Mouse (Mus musculus) intestine, embryonic 14.5 days (tissue): ENCODE results near the gene Pstpip1. TPM values are rescaled to one million over a fixed set of nuclear protein-coding genes. Genes with fewer than 3 reads are reported as not detected.
A peak's percentile ranks its signal among the peaks of the same experiment; 100 is the strongest.

Experiments
- ATAC-seq: fragments of 200-750 bp; cut with Nextera tagmentation; replicated peaks from 2 replicates; pipeline ENCODE4 v1.8.0; 2017; ENCODE audit warnings: low read depth, moderate number of reproducible peaks, moderate TSS enrichment, moderate library complexity; ENCODE audit not compliant: low FRiP score, low TSS enrichment
- DNase-seq: peaks from one replicate; pipeline ENCODE4 v3.0.0-alpha.2; 2018; ENCODE audit warnings: low spot score
- H3K27ac ChIP-seq: fragments of 300-500 bp; sonication (generic); 2 replicates; pipeline ENCODE4 v1.5.1; 2014; ENCODE audit warnings: low read depth, mild to moderate bottlenecking, control low read depth
- H3K27me3 ChIP-seq: fragments of 300-500 bp; sonication (generic); replicated peaks from 2 replicates; pipeline ENCODE4 v1.6.1; 2014; ENCODE audit warnings: low read length, control low read depth; ENCODE audit not compliant: control insufficient read depth, insufficient read depth
- H3K36me3 ChIP-seq: fragments of 300-500 bp; sonication (generic); 2 replicates; pipeline ENCODE4 v1.6.1; 2014; ENCODE audit warnings: low read length, control low read depth; ENCODE audit not compliant: control insufficient read depth, insufficient read depth
- H3K4me1 ChIP-seq: fragments of 300-500 bp; sonication (generic); replicated peaks from 2 replicates; pipeline ENCODE4 v1.6.1; 2014; ENCODE audit warnings: low read length, control low read depth, mixed read lengths; ENCODE audit not compliant: control insufficient read depth, insufficient read depth
- H3K4me2 ChIP-seq: fragments of 300-500 bp; sonication (generic); 2 replicates; pipeline ENCODE4 v1.6.1; 2014; ENCODE audit warnings: low read length
- H3K4me3 ChIP-seq: fragments of 300-500 bp; sonication (generic); 2 replicates; pipeline ENCODE4 v1.5.1; 2014; ENCODE audit warnings: low read depth, low read length, control low read depth, mixed read lengths
- H3K9ac ChIP-seq: fragments of 300-500 bp; sonication (generic); 2 replicates; pipeline ENCODE4 v1.6.1; 2014; ENCODE audit warnings: mild to moderate bottlenecking, low read length
- H3K9me3 ChIP-seq: fragments of 300-500 bp; sonication (generic); 2 replicates; pipeline ENCODE4 v1.6.1; 2016; ENCODE audit warnings: low read length, control low read depth; ENCODE audit not compliant: control insufficient read depth
- WGBS: fragments of 180-500 bp; shearing (Covaris S2); extraction: QIAGEN DNeasy Blood & Tissue Kit; methylation state at CpG from one replicate; pipeline ENCODE4 v1.1.7; 2014; 5-methylcytosine and 5-hydroxymethylcytosine counted together
- polyA plus RNA-seq: library from polyadenylated mRNA; unstranded; fragments of >200 nt; fragmentation: Nextera tagmentation; extraction: Ambion mirVana; gene quantifications from 2 replicates; pipeline ENCODE4 v1.2.1, GENCODE M21; 2014

Pstpip1 gene
- polyA plus RNA-seq, 1 experiment from 2014 or later = 0.88 TPM

DNA sequence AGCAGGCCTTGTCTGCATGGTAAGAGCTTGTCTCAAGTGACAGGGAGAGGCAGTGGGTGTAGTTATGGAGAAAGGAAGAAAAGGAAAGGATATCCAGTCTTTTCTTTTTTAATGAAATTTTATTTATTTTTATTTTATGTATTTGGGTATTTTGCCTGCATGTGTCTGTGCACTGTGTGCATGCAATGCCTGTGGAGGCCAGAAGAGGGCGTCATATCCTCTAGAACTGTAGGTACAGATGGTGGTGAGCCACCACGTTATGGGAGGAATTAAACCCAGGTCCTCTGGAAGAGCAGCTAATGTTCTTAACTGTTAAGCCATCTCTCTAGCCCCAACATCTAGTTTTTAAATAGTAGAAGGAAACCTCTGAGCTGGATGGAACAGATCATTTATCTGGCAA, 2.3 kb downstream of the Pstpip1 start:
- Histone ChIP-seq H3K4me1 (peaks cover 11% of the 10 kb centered on the region), H3K27me3 (no peaks in the 10 kb centered on the region), H3K4me2 (no peak overlapping the region), H3K36me3 (no peaks in the 10 kb centered on the region), H3K9me3 (no peaks in the 10 kb centered on the region), H3K9ac (no peak overlapping the region), H3K4me3 (no peak overlapping the region), H3K27ac (no peak overlapping the region)
- DNase-seq = no peak
- 58% methylated on average over 2 of the region's 2 CpGs for WGBS
- no peak for ATAC-seq

DNA sequence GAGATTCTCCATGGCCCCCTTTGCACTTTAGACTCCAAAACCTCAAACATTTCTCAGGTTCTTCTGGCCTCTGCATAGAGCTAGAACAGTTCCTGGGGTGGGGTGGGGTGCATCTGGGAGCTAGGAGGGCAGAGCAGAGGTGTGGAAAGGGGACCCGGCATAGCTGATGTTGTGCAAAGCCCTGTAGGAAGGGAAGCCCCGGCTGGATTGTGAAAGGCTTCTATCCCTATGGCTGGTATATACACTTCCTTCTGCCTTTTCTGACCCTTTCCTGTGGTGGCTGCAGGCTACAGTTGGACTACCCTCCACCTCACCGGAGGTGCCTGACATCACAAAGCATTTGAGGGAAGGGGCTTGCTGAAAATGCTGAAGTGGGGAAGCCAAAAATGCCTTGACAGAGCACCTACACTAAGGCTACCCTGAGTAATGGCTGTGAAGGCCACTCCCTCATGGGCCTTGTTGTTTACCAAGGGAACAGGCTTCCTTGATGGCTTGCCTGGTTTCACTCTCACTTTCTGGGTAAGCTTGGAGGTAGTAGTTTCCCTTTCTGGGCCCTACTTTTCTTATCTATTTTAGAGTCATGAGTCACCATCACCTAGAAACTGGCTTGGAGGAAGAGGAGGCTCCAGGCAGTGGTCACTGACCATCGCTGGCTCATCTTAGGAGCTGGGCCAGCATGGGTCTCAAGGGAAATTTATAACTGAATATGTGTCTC, 8.0 kb downstream of the Pstpip1 start:
- DNase-seq (no peak), ATAC-seq (no peak)
- Histone ChIP-seq H3K4me3 (no peak overlapping the region), H3K36me3 (no peaks in the 10 kb centered on the region), H3K9me3 (no peaks in the 10 kb centered on the region), H3K9ac (no peak overlapping the region), H3K27me3 (no peaks in the 10 kb centered on the region), H3K4me1 (peaks cover 3% of the 10 kb centered on the region), H3K27ac (no peak overlapping the region), H3K4me2 (no peak overlapping the region)
- WGBS = 75% methylated on average over 4 of the region's 4 CpGs

DNA sequence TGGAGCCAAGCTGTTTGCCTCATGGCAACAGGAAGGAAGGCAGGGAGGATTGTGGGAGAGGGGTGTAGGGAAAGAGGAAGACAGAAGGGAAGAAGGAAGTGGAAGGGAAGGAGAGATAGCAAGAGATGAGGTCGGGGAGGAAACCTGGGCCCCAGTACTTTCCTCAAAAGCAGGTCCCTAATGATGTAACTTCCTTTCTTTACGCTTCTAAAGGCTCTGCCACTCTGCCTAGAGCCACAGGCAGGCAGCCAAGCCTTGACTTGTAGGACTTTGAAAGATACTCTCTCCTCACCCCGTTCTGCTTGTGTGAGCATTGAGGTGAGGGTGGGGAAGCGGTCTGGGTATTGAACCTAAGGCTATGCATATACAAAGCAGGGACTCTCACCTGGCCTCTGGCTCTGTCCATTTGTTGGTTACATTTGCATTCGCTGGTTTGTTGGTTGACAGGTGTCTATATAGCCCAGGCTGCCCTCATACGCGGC, 10.3 kb downstream of the Pstpip1 start:
- Histone ChIP-seq H3K27me3 (no peaks in the 10 kb centered on the region), H3K9me3 (no peaks in the 10 kb centered on the region), H3K27ac (no peak overlapping the region), H3K4me3 (no peak overlapping the region), H3K36me3 (no peaks in the 10 kb centered on the region), H3K4me2 (no peak overlapping the region), H3K4me1 (peaks cover 3% of the 10 kb centered on the region), H3K9ac (no peak overlapping the region)
- ATAC-seq = no peak
- DNase-seq = no peak
- WGBS = 89% methylated on average over 7 of the region's 7 CpGs

DNA sequence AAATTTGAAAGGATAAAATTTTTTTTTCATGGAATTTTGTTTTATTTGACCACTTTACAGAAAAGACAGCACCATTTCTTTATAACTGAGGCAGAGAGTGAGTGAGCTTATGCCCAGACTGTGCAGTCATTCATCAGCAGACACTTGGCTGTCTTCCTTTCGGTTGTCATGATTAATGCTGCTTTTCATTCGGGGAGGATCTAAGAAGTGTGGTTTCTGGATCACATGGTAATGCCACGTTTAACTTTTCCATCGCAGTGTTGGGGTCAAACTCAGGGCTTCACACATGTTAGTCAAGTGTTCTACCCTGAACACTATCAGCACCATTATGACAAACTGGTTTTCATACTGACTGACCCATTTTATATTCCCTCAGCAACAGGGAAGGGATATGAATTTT, 11.3 kb downstream of the Pstpip1 start:
- no peaks in the 10 kb centered on the region for H3K9me3 ChIP-seq
- no peak overlapping the region for H3K27ac ChIP-seq
- no peak overlapping the region for H3K4me2 ChIP-seq
- H3K4me1 ChIP-seq = peaks cover 3% of the 10 kb centered on the region
- no peaks in the 10 kb centered on the region for H3K27me3 ChIP-seq
- H3K9ac ChIP-seq = no peak overlapping the region
- H3K4me3 ChIP-seq = no peak overlapping the region
- H3K36me3 ChIP-seq = no peaks in the 10 kb centered on the region
- DNase-seq (no peak), ATAC-seq (0 out of 2 replicates have a peak, but pooled peaks have one; percentile 36)
- 20% methylated on average over 4 of the region's 4 CpGs for WGBS

DNA sequence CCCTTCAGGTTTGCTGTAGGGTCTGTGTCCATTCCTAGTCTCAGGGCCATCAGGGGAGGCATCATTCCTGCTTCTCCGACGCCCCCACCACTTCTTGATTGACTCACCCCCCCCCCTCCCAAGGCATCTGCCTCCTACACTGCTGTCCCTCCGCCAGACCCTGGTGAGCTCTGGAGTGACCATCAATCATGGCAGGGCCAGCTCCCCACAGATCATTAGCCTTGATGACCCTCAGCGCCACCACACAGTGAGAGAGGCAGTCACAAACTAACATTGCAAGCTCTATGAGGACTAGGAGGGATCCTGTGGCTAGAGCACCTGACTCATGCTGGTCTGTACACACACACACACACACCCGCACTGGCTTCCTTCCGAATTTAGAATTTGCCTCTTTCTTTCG, 15.2 kb downstream of the Pstpip1 start:
- 33% methylated on average over 7 of the region's 7 CpGs for WGBS

DNA sequence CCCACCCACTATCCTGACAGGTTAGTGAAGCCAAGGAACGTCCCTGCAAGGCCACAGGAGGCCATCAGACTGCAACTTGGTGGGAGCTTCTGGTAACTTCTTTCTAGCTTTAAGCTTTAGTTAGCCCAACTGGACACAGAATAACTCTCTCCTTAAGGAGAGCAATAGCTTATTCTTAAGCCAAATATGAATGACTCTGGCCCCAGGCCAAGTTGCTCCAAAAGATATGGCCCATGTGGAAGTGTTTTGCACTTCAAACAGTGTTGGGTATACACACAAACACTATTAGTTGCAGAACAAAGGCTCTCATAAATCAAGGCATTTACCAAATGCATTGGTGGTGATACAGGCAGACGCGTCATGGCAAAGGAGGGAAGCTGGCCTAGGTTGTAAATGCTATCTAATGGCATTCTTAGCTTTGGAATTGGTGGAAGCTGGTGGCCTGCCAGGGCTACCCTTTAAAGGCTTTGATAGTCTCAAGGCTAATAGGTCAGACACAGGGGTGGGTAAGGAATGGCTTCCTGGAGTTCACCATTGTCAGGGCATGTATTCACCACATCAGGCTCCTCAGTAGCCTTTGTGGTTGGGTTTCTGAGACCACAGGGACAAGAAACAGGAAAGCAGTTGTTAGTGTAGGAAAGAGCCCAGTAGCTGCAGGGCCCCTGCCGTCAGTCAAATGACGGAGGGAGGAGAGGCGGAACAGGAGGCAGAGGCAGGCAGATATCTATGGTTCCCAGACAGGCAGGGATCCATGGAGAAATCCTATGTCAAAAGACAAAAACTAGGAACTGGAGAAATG, 16.7 kb downstream of the Pstpip1 start:
- WGBS = 83% methylated on average over 6 of the region's 6 CpGs
- Histone ChIP-seq H3K9ac (no peak overlapping the region), H3K4me1 (no peaks in the 10 kb centered on the region; the same call in 1 of the 2 replicates), H3K4me3 (no peak overlapping the region), H3K36me3 (no peaks in the 10 kb centered on the region), H3K9me3 (no peaks in the 10 kb centered on the region), H3K27ac (no peak overlapping the region), H3K4me2 (no peak overlapping the region), H3K27me3 (no peaks in the 10 kb centered on the region)
- DNase-seq (no peak), ATAC-seq (no peak)

More for the DNA sequence above, 15.2 kb downstream of the Pstpip1 start:
- no peak overlapping the region for H3K9ac ChIP-seq
- DNase-seq = no peak
- H3K4me1 ChIP-seq = peaks cover 3% of the 10 kb centered on the region
- no peak overlapping the region for H3K27ac ChIP-seq
- no peak overlapping the region for H3K4me2 ChIP-seq
- ATAC-seq = no peak
- no peaks in the 10 kb centered on the region for H3K9me3 ChIP-seq
- no peaks in the 10 kb centered on the region for H3K36me3 ChIP-seq
- H3K27me3 ChIP-seq = no peaks in the 10 kb centered on the region
- no peak overlapping the region for H3K4me3 ChIP-seq

DNA sequence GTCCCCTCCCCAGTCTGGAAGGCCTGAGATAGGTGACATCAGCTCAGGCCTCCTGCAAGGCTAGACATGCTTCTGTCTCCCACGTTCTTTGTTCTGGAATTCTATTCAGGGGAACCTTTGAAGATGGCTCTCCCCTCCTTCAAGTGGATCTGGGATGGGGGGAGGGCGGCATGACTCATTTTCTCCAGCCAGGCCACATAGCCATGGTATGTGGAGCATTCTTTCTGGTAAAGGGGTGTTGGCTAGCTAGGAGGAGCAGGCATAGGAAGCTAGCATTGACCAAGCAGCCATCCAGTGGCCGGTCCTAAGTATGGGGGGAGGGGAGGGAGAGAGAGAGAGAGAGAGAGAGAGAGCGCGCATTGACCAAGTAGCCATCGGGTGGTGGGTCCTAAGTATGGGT, 17.8 kb downstream of the Pstpip1 start:
- WGBS = 75% methylated on average over 6 of the region's 6 CpGs
- H3K27me3 ChIP-seq = no peaks in the 10 kb centered on the region

DNA sequence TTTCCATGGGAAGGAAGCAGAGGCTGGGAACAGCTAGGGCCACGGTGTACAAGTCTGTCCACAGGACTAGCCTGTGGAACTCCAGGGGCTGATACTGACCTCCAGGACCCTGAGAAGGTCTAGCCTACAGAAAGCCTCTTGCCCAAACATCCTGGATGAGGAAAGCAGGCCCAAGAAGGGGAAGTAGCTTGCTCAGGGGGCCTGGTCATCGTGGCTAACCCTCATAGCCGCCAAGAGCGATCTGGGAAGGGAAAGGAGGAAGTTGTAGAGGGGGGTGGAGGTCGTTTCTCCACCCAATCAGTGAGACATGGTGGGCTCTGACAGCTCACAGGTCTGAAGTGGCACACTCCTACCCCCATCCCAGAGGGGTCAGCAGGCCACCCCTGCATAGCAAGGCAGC, 18.4 kb downstream of the Pstpip1 start:
- no peak overlapping the region for H3K27ac ChIP-seq
- H3K36me3 ChIP-seq = no peaks in the 10 kb centered on the region
- H3K27me3 ChIP-seq = no peaks in the 10 kb centered on the region
- DNase-seq (no peak), ATAC-seq (no peak)
- H3K4me1 ChIP-seq = no peaks in the 10 kb centered on the region; the same call in 1 of the 2 replicates
- H3K4me3 ChIP-seq = no peak overlapping the region
- WGBS = 79% methylated on average over 5 of the region's 5 CpGs
- H3K9me3 ChIP-seq = no peaks in the 10 kb centered on the region
- no peak overlapping the region for H3K4me2 ChIP-seq
- H3K9ac ChIP-seq = no peak overlapping the region

More for the DNA sequence above, 17.8 kb downstream of the Pstpip1 start:
- no peak for ATAC-seq
- DNase-seq = no peak
- Histone ChIP-seq H3K9ac (no peak overlapping the region), H3K36me3 (no peaks in the 10 kb centered on the region), H3K4me3 (no peak overlapping the region), H3K9me3 (no peaks in the 10 kb centered on the region), H3K4me2 (no peak overlapping the region), H3K27ac (no peak overlapping the region), H3K4me1 (no peaks in the 10 kb centered on the region; the same call in 1 of the 2 replicates)
